Mouse (Mus musculus) CH12.LX (cell line): ENCODE data around the gene Tlr8. TPM values are rescaled to one million over a fixed set of nuclear protein-coding genes. Genes with fewer than 3 reads are reported as not detected.

Experiments
- polyA plus RNA-seq: library from polyadenylated mRNA; unstranded; fragments of >175 nt; gene quantifications from 2 replicates; pipeline ENCODE4 v1.2.1, GENCODE M21; 2012; ENCODE audit warnings: low read depth; ENCODE audit not compliant: insufficient read length
- total RNA-seq, 2 experiments: library from RNA; depleted of rRNA; stranded (reverse); fragments of 300-350 nt in 1 of 2; fragments of >200 nt in 1 of 2; gene quantifications; 2 replicates each; pipeline ENCODE4 v1.2.3; 2012 to 2014

The Tlr8 gene
- total and polyA plus RNA-seq, 3 experiments = not detected

Other genes with a start within 250 kb of the Tlr8 start
- 2,307 and 2,940 TPM in 2 replicates for gene Tmsb4x, start 55.0 kb downstream of the Tlr8 start, total RNA-seq (2012; rRNA removed)
- 6,726 and 7,895 TPM in 2 replicates for gene Tmsb4x, start 55.0 kb downstream of the Tlr8 start, total RNA-seq (2014; rRNA removed)
- gene Tmsb4x, start 55.0 kb downstream of the Tlr8 start, polyA plus RNA-seq = 1,685 and 1,828 TPM in 2 replicates
- gene Tlr7, start 66.2 kb upstream of the Tlr8 start, total RNA-seq (2012; rRNA removed) = 10.2 and 12.6 TPM in 2 replicates
- 27.9 and 28.5 TPM in 2 replicates for gene Tlr7, start 66.2 kb upstream of the Tlr8 start, total RNA-seq (2014; rRNA removed)
- gene Tlr7, start 66.2 kb upstream of the Tlr8 start, polyA plus RNA-seq = 30.8 and 34.2 TPM in 2 replicates
- 43.9 and 44.5 TPM in 2 replicates for gene Prps2, start 118.4 kb upstream of the Tlr8 start, total RNA-seq (2012; rRNA removed)
- gene Prps2, start 118.4 kb upstream of the Tlr8 start, total RNA-seq (2014; rRNA removed) = 73.1 and 74.8 TPM in 2 replicates
- 74.3 and 77.5 TPM in 2 replicates for gene Prps2, start 118.4 kb upstream of the Tlr8 start, polyA plus RNA-seq